Mouse (Mus musculus): ENCODE data around the gene Cfap61. TPM values are rescaled to one million over a fixed set of nuclear protein-coding genes. Genes with fewer than 3 reads are reported as not detected.

Gene Cfap61
- polyA plus RNA-seq, 1 experiment = not detected

- Histone ChIP-seq H3K4me1 (ENCODE audit: control insufficient read depth, insufficient read depth, insufficient read length, low read length) (peaks cover 15% of the 10 kb centered on the region), H3K27ac (ENCODE audit: insufficient read depth, low read depth, low read length) (no peak overlapping the region), H3K4me3 (ENCODE audit: low read depth, low read length) (peak overlapping the region; percentile 57), H3K27me3 (ENCODE audit: control insufficient read depth, insufficient read depth, low read length) (peaks cover 74% of the 10 kb centered on the region), H3K36me3 (ENCODE audit: control insufficient read depth, insufficient read depth, low read length) (no peaks in the 10 kb centered on the region)
- TF ChIP-seq POLR2A (IDR thresholded peaks at IDR 0.05; ENCODE audit: low read depth, low read length) (no peak), CTCF (IDR thresholded peaks at IDR 0.05; ENCODE audit: extremely low read depth, insufficient read length, insufficient replicate concordance, low read depth, low read length) (no peak)
- 1% methylated on average over 74 of the region's 75 CpGs for WGBS
Observed at GRCm38 (mm10) chr2:146223176-146223905, 288.8 kb downstream of the Cfap61 start.

GRCm38 (mm10) chr2:146224141-146224540, 289.6 kb downstream of the Cfap61 start:
- Histone ChIP-seq H3K27ac (ENCODE audit: insufficient read depth, low read depth, low read length) (no peak overlapping the region), H3K27me3 (ENCODE audit: control insufficient read depth, insufficient read depth, low read length) (peaks cover 68% of the 10 kb centered on the region), H3K4me3 (ENCODE audit: low read depth, low read length) (no peak overlapping the region), H3K36me3 (ENCODE audit: control insufficient read depth, insufficient read depth, low read length) (no peaks in the 10 kb centered on the region), H3K4me1 (ENCODE audit: control insufficient read depth, insufficient read depth, insufficient read length, low read length) (peaks cover 15% of the 10 kb centered on the region)
- TF ChIP-seq POLR2A (IDR thresholded peaks at IDR 0.05; ENCODE audit: low read depth, low read length) = no peak
- no peak for TF ChIP-seq CTCF (IDR thresholded peaks at IDR 0.05; ENCODE audit: extremely low read depth, insufficient read length, insufficient replicate concordance, low read depth, low read length)
- 20% methylated on average over 7 of the region's 7 CpGs for WGBS

GRCm38 (mm10) chr2:146225818-146226217, 291.2 kb downstream of the Cfap61 start:
- no peak overlapping the region for H3K27ac ChIP-seq (ENCODE audit: insufficient read depth, low read depth, low read length)
- H3K36me3 ChIP-seq (ENCODE audit: control insufficient read depth, insufficient read depth, low read length) = no peaks in the 10 kb centered on the region
- TF ChIP-seq POLR2A (IDR thresholded peaks at IDR 0.05; ENCODE audit: low read depth, low read length) (no peak), CTCF (IDR thresholded peaks at IDR 0.05; ENCODE audit: extremely low read depth, insufficient read length, insufficient replicate concordance, low read depth, low read length) (no peak)
- H3K27me3 ChIP-seq (ENCODE audit: control insufficient read depth, insufficient read depth, low read length) = peaks cover 59% of the 10 kb centered on the region
- H3K4me1 ChIP-seq (ENCODE audit: control insufficient read depth, insufficient read depth, insufficient read length, low read length) = peaks cover 15% of the 10 kb centered on the region
- WGBS = 14% methylated on average over 6 of the region's 6 CpGs
- H3K4me3 ChIP-seq (ENCODE audit: low read depth, low read length) = no peak overlapping the region

GRCm38 (mm10) chr2:146226484-146226883, 291.9 kb downstream of the Cfap61 start:
- WGBS = 6% methylated on average over 9 of the region's 9 CpGs
- peaks cover 53% of the 10 kb centered on the region for H3K27me3 ChIP-seq (ENCODE audit: control insufficient read depth, insufficient read depth, low read length)

GRCm38 (mm10) chr2:146227646-146228045, 293.1 kb downstream of the Cfap61 start:
- peaks cover 41% of the 10 kb centered on the region for H3K27me3 ChIP-seq (ENCODE audit: control insufficient read depth, insufficient read depth, low read length)
- TF ChIP-seq POLR2A (IDR thresholded peaks at IDR 0.05; ENCODE audit: low read depth, low read length) = no peak
- no peak for TF ChIP-seq CTCF (IDR thresholded peaks at IDR 0.05; ENCODE audit: extremely low read depth, insufficient read length, insufficient replicate concordance, low read depth, low read length)
- H3K4me1 ChIP-seq (ENCODE audit: control insufficient read depth, insufficient read depth, insufficient read length, low read length) = peaks cover 3% of the 10 kb centered on the region; the same call in 1 of the 2 replicates
- 50% methylated on average over 3 of the region's 3 CpGs for WGBS
- H3K36me3 ChIP-seq (ENCODE audit: control insufficient read depth, insufficient read depth, low read length) = no peaks in the 10 kb centered on the region
- no peak overlapping the region for H3K4me3 ChIP-seq (ENCODE audit: low read depth, low read length)
- no peak overlapping the region for H3K27ac ChIP-seq (ENCODE audit: insufficient read depth, low read depth, low read length)

More at GRCm38 (mm10) chr2:146226484-146226883, 291.9 kb downstream of the Cfap61 start:
- no peak for TF ChIP-seq CTCF (IDR thresholded peaks at IDR 0.05; ENCODE audit: extremely low read depth, insufficient read length, insufficient replicate concordance, low read depth, low read length)
- no peaks in the 10 kb centered on the region for H3K36me3 ChIP-seq (ENCODE audit: control insufficient read depth, insufficient read depth, low read length)
- peaks cover 11% of the 10 kb centered on the region for H3K4me1 ChIP-seq (ENCODE audit: control insufficient read depth, insufficient read depth, insufficient read length, low read length)
- H3K4me3 ChIP-seq (ENCODE audit: low read depth, low read length) = no peak overlapping the region
- H3K27ac ChIP-seq (ENCODE audit: insufficient read depth, low read depth, low read length) = no peak overlapping the region

GRCm38 (mm10) chr2:146228435-146228834, 293.9 kb downstream of the Cfap61 start:
- Histone ChIP-seq H3K27me3 (ENCODE audit: control insufficient read depth, insufficient read depth, low read length) (peaks cover 33% of the 10 kb centered on the region), H3K4me3 (ENCODE audit: low read depth, low read length) (no peak overlapping the region), H3K36me3 (ENCODE audit: control insufficient read depth, insufficient read depth, low read length) (no peaks in the 10 kb centered on the region), H3K4me1 (ENCODE audit: control insufficient read depth, insufficient read depth, insufficient read length, low read length) (no peaks in the 10 kb centered on the region), H3K27ac (ENCODE audit: insufficient read depth, low read depth, low read length) (no peak overlapping the region)
- TF ChIP-seq POLR2A (IDR thresholded peaks at IDR 0.05; ENCODE audit: low read depth, low read length) (no peak), CTCF (IDR thresholded peaks at IDR 0.05; ENCODE audit: extremely low read depth, insufficient read length, insufficient replicate concordance, low read depth, low read length) (no peak)
- WGBS = 68% methylated on average over 2 of the region's 2 CpGs

- Histone ChIP-seq H3K27me3 (ENCODE audit: control insufficient read depth, insufficient read depth, low read length) (peaks cover 13% of the 10 kb centered on the region; the same call in 1 of the 2 replicates), H3K4me3 (ENCODE audit: low read depth, low read length) (no peak overlapping the region), H3K36me3 (ENCODE audit: control insufficient read depth, insufficient read depth, low read length) (no peaks in the 10 kb centered on the region), H3K4me1 (ENCODE audit: control insufficient read depth, insufficient read depth, insufficient read length, low read length) (no peaks in the 10 kb centered on the region), H3K27ac (ENCODE audit: insufficient read depth, low read depth, low read length) (no peak overlapping the region)
- 89% methylated on average over 2 of the region's 2 CpGs for WGBS
- TF ChIP-seq POLR2A (IDR thresholded peaks at IDR 0.05; ENCODE audit: low read depth, low read length) (no peak), CTCF (IDR thresholded peaks at IDR 0.05; ENCODE audit: extremely low read depth, insufficient read length, insufficient replicate concordance, low read depth, low read length) (no peak)
Observed at GRCm38 (mm10) chr2:146231485-146231884, 296.9 kb downstream of the Cfap61 start.
